Mouse (Mus musculus): ENCODE data around the gene Actn1. TPM values are rescaled to one million over a fixed set of nuclear protein-coding genes. Genes with fewer than 3 reads are reported as not detected.

Gene Actn1
- polyA plus RNA-seq, 1 experiment from 2014 or later = 9.7 TPM

- H3K36me3 ChIP-seq = no peaks in the 10 kb centered on the region
- no peaks in the 10 kb centered on the region for H3K9me3 ChIP-seq
- 0 out of 2 replicates have a peak, but pooled peaks cover 6% of the 10 kb centered on the region for H3K4me1 ChIP-seq (replicated peaks)
- H3K27me3 ChIP-seq = no peaks in the 10 kb centered on the region
- no peak overlapping the region for H3K27ac ChIP-seq (replicated peaks)
- no peak overlapping the region for H3K9ac ChIP-seq
- no peak overlapping the region for H3K4me3 ChIP-seq
- 75% methylated on average over 2 of the region's 2 CpGs for whole genome bisulfite sequencing
- no peak for ATAC-seq (ENCODE audit: low FRiP score, low read depth)
- no peak overlapping the region for H3K4me2 ChIP-seq
Observed at GRCm38 (mm10) chr12:80199738-80200137, 60.4 kb downstream of the Actn1 start.

- Histone ChIP-seq H3K4me3 (no peak overlapping the region), H3K27ac (replicated peaks) (no peak overlapping the region), H3K9ac (no peak overlapping the region), H3K9me3 (no peaks in the 10 kb centered on the region), H3K4me1 (replicated peaks) (0 out of 2 replicates have a peak, but pooled peaks cover 1% of the 10 kb centered on the region), H3K27me3 (no peaks in the 10 kb centered on the region), H3K4me2 (no peak overlapping the region), H3K36me3 (no peaks in the 10 kb centered on the region)
- 33% methylated on average over 3 of the region's 3 CpGs for WGBS
- peak; percentile 70 for ATAC-seq (ENCODE audit: low FRiP score, low read depth)
Observed at GRCm38 (mm10) chr12:80198487-80198886, 61.7 kb downstream of the Actn1 start.

DNA sequence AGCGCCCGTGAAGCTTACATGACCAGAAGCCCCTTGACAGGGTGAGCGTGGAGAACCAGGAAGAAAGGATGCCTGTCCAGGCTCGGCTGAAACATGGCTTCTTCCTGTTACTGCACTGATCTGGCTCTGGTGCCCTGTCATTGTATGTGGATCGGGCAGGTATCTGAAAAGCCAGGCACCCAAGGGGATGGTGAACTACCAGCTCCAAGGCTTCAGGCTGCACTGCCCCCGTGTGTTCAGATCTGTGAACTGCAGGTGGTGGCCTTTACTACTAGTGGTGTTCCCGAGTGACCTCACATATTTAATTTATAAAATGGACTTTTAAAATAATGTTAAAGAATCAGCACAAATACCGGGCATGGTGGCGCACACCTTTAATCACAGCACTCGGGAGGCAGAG is 62.8 kb downstream of the Actn1 start:
- no peaks in the 10 kb centered on the region for H3K4me1 ChIP-seq (replicated peaks)
- ATAC-seq (ENCODE audit: low FRiP score, low read depth) = no peak
- H3K9me3 ChIP-seq = no peaks in the 10 kb centered on the region
- H3K4me2 ChIP-seq = no peak overlapping the region
- 78% methylated on average over 10 of the region's 10 CpGs for WGBS
- H3K4me3 ChIP-seq = no peak overlapping the region
- H3K27ac ChIP-seq (replicated peaks) = no peak overlapping the region
- H3K36me3 ChIP-seq = peaks cover 3% of the 10 kb centered on the region; the same call in 1 of the 2 replicates
- no peaks in the 10 kb centered on the region for H3K27me3 ChIP-seq
- H3K9ac ChIP-seq = no peak overlapping the region

DNA sequence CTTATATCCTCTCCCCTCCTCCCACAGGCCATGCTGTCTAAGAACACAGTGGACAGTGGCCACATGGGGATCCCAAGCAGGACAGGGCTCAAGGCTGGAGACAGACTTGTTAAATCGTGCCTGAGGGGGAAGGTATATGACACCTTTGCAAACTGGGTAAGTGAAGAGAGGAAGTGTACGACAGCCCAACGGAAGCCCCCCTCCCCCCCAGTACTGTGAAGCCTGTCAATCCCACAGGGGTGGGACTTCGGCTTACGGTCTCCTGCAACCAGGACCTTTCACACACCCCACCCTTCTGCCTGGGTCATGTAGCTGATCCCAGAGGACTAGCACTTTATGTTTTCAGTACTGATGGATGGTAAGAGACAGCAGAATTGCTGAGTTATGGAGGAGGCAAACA is 68.4 kb downstream of the Actn1 start:
- Histone ChIP-seq H3K9me3 (no peaks in the 10 kb centered on the region), H3K4me1 (replicated peaks) (no peaks in the 10 kb centered on the region), H3K9ac (no peak overlapping the region), H3K4me2 (no peak overlapping the region), H3K27me3 (no peaks in the 10 kb centered on the region), H3K36me3 (peaks cover 4% of the 10 kb centered on the region; the same call in 1 of the 2 replicates), H3K27ac (replicated peaks) (no peak overlapping the region), H3K4me3 (no peak overlapping the region)
- 88% methylated on average over 5 of the region's 5 CpGs for WGBS
- no peak for ATAC-seq (ENCODE audit: low FRiP score, low read depth)

GRCm38 (mm10) chr12:80191371-80191770 is 68.8 kb downstream of the Actn1 start:
- Histone ChIP-seq H3K4me3 (no peak overlapping the region), H3K9me3 (no peaks in the 10 kb centered on the region), H3K4me1 (replicated peaks) (no peaks in the 10 kb centered on the region), H3K36me3 (peaks cover 4% of the 10 kb centered on the region; the same call in 1 of the 2 replicates), H3K27me3 (no peaks in the 10 kb centered on the region), H3K4me2 (no peak overlapping the region), H3K27ac (replicated peaks) (peak overlapping the region; percentile 20; the same call in 1 of the 2 replicates), H3K9ac (no peak overlapping the region)
- ATAC-seq (ENCODE audit: low FRiP score, low read depth) = peak; percentile 34; the same call in 1 of the 2 replicates
- WGBS = 76% methylated on average over 6 of the region's 6 CpGs

DNA sequence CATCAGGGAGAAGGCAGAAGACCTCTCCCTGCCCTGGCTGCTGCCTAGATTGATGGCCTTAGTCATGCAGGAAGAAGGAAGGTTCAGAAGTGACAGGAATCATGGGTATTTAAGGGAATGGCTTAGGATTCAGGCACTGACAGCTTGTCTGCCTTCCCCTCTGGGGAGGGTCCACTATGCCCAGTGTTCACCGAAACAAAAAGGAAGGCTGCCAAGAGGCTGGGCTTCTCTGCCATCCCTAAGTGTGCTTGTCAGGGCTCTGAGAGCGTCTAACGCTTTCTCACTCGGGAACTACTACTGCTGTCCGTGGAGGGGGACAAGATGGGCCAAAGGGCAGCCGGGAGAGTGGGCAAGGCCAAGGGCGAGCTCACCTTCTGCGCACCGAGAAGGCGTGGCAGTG is 69.3 kb downstream of the Actn1 start:
- 76% methylated on average over 10 of the region's 10 CpGs for WGBS
- no peak for ATAC-seq (ENCODE audit: low FRiP score, low read depth)
- H3K4me3 ChIP-seq = no peak overlapping the region
- H3K9ac ChIP-seq = no peak overlapping the region
- H3K27ac ChIP-seq (replicated peaks) = peak overlapping the region; percentile 20; the same call in 1 of the 2 replicates
- H3K9me3 ChIP-seq = no peaks in the 10 kb centered on the region
- H3K4me1 ChIP-seq (replicated peaks) = no peaks in the 10 kb centered on the region
- H3K4me2 ChIP-seq = no peak overlapping the region
- peaks cover 4% of the 10 kb centered on the region; the same call in 1 of the 2 replicates for H3K36me3 ChIP-seq
- no peaks in the 10 kb centered on the region for H3K27me3 ChIP-seq

GRCm38 (mm10) chr12:80184041-80184440 is 76.1 kb downstream of the Actn1 start:
- WGBS = 90% methylated on average over 5 of the region's 5 CpGs
- H3K27me3 ChIP-seq = no peaks in the 10 kb centered on the region
- H3K9me3 ChIP-seq = no peaks in the 10 kb centered on the region
- H3K4me3 ChIP-seq = no peak overlapping the region
- peaks cover 14% of the 10 kb centered on the region for H3K36me3 ChIP-seq
- H3K4me1 ChIP-seq (replicated peaks) = no peaks in the 10 kb centered on the region
- no peak for ATAC-seq (ENCODE audit: low FRiP score, low read depth)
- H3K9ac ChIP-seq = no peak overlapping the region
- H3K27ac ChIP-seq (replicated peaks) = no peak overlapping the region
- no peak overlapping the region for H3K4me2 ChIP-seq

DNA sequence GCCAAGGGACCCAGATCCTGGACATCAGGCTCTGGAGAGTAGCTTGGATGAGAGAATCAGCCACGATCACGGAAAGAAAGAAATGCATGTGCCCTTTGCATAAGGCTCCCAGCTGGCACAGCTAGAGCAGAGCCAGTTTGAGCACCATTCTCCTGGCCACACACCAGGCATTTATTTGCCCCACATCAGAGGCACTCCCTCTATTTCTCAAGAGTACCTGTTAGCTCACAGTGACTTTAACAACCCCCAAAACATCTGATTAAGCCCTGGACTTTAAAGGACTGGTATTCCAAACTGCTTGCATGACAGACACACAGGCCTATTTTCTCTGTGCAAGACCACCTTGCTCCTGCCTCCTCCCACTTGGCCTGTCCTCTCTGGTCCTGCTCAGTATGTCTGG is 78.3 kb downstream of the Actn1 start:
- Histone ChIP-seq H3K4me3 (no peak overlapping the region), H3K9ac (no peak overlapping the region), H3K27ac (replicated peaks) (no peak overlapping the region), H3K9me3 (no peaks in the 10 kb centered on the region), H3K27me3 (no peaks in the 10 kb centered on the region), H3K4me2 (no peak overlapping the region), H3K4me1 (replicated peaks) (no peaks in the 10 kb centered on the region), H3K36me3 (peaks cover 14% of the 10 kb centered on the region)
- ATAC-seq (ENCODE audit: low FRiP score, low read depth) = no peak
- 91% methylated on average over 2 of the region's 2 CpGs for WGBS

DNA sequence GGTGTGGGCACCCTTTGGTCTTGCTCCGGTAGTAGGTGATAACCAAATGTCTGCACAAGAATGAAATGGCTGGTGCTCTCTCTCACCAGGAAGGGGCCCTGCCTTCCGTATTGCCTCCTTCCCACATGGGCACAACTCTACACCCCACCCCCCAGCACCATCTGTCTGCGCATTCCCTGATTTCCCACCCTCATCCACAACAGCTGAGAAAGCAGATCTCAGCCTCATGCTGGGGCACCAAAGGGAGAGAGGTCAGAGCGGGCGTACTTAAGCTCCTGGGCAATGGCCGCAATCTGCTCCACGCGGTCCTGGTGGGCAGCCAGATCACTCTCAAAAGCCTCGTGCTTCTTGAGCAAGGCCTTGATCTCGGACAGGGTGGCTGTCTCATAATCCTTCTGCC is 82.1 kb downstream of the Actn1 start:
- H3K9me3 ChIP-seq = no peaks in the 10 kb centered on the region
- no peak overlapping the region for H3K4me3 ChIP-seq
- ATAC-seq (ENCODE audit: low FRiP score, low read depth) = no peak
- no peak overlapping the region for H3K4me2 ChIP-seq
- no peaks in the 10 kb centered on the region for H3K27me3 ChIP-seq
- H3K27ac ChIP-seq (replicated peaks) = no peak overlapping the region
- no peaks in the 10 kb centered on the region for H3K4me1 ChIP-seq (replicated peaks)
- no peak overlapping the region for H3K9ac ChIP-seq
- H3K36me3 ChIP-seq = peaks cover 26% of the 10 kb centered on the region
- 67% methylated on average over 10 of the region's 10 CpGs for WGBS

DNA sequence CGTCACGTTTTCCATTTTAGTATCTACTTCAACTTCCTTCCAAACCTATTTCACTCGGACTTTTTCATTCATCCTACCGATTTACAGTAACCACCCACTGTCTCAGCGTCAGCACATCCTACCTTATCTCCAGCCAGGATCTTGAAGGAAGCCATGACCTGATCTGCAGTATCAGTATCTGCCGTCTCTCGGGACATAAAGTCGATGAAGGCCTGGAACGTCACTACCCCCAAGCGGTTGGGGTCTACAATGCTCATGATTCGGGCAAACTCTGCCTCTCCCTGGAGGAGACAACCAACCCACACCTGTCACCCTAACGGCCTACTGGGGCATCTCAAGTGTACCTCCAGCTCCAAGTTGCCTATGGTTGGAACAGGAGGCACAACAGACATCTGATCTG is 91.4 kb downstream of the Actn1 start:
- ATAC-seq (ENCODE audit: low FRiP score, low read depth) = peak; percentile 36; the same call in 1 of the 2 replicates
- no peaks in the 10 kb centered on the region for H3K27me3 ChIP-seq
- 60% methylated on average over 12 of the region's 12 CpGs for WGBS
- peak overlapping the region; percentile 96; the same call in 1 of the 2 replicates for H3K27ac ChIP-seq (replicated peaks)
- H3K4me2 ChIP-seq = peak overlapping the region; percentile 50
- H3K4me3 ChIP-seq = peak overlapping the region; percentile 69
- peak overlapping the region; percentile 67; the same call in 1 of the 2 replicates for H3K9ac ChIP-seq
- no peaks in the 10 kb centered on the region for H3K9me3 ChIP-seq
- peaks cover 7% of the 10 kb centered on the region for H3K36me3 ChIP-seq
- peaks cover 6% of the 10 kb centered on the region for H3K4me1 ChIP-seq (replicated peaks)

GRCm38 (mm10) chr12:80168178-80168686 is 91.9 kb downstream of the Actn1 start:
- H3K4me2 ChIP-seq = peak overlapping the region; percentile 50
- H3K36me3 ChIP-seq = peaks cover 5% of the 10 kb centered on the region; the same call in 1 of the 2 replicates
- ATAC-seq (ENCODE audit: low FRiP score, low read depth) = peak; percentile 84
- no peaks in the 10 kb centered on the region for H3K9me3 ChIP-seq
- H3K27me3 ChIP-seq = no peaks in the 10 kb centered on the region
- peaks cover 6% of the 10 kb centered on the region for H3K4me1 ChIP-seq (replicated peaks)
- H3K9ac ChIP-seq = peak overlapping the region; percentile 67
- WGBS = 23% methylated on average over 35 of the region's 35 CpGs
- peak overlapping the region; percentile 69 for H3K4me3 ChIP-seq
- H3K27ac ChIP-seq (replicated peaks) = peak overlapping the region; percentile 96

DNA sequence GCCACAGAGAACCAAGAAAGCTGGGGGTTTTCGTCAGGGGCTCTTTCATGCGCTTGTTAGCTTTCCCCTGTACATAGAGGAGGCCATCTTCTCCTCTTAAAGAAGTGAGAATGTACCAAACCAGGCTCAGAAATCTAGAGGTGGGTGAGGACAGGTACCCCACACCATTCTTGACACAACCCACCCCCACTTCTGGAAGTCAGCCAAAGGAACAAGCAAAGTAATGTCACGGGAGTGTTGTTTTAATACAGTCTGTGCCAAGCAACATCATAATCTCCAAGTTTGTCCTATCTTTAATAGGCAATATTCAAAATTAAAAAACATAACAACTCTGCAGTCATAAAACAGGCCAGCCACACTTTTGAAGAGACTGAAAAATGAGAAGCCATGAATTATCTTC is 92.8 kb downstream of the Actn1 start:
- H3K27ac ChIP-seq (replicated peaks) = no peak overlapping the region
- 0 out of 2 replicates have a peak overlapping the region, but pooled peaks have one; percentile 50 for H3K4me2 ChIP-seq
- H3K9ac ChIP-seq = no peak overlapping the region
- H3K9me3 ChIP-seq = no peaks in the 10 kb centered on the region
- peaks cover 6% of the 10 kb centered on the region for H3K4me1 ChIP-seq (replicated peaks)
- H3K36me3 ChIP-seq = no peaks in the 10 kb centered on the region
- no peak overlapping the region for H3K4me3 ChIP-seq
- no peaks in the 10 kb centered on the region for H3K27me3 ChIP-seq
- no peak for ATAC-seq (ENCODE audit: low FRiP score, low read depth)
- 80% methylated on average over 3 of the region's 3 CpGs for WGBS

- H3K4me1 ChIP-seq (replicated peaks) = peaks cover 6% of the 10 kb centered on the region
- no peaks in the 10 kb centered on the region for H3K9me3 ChIP-seq
- WGBS = 75% methylated on average over 4 of the region's 4 CpGs
- no peak overlapping the region for H3K9ac ChIP-seq
- no peak overlapping the region for H3K4me3 ChIP-seq
- H3K4me2 ChIP-seq = no peak overlapping the region
- no peaks in the 10 kb centered on the region for H3K27me3 ChIP-seq
- ATAC-seq (ENCODE audit: low FRiP score, low read depth) = no peak
- H3K27ac ChIP-seq (replicated peaks) = no peak overlapping the region
- no peaks in the 10 kb centered on the region for H3K36me3 ChIP-seq
Observed at GRCm38 (mm10) chr12:80166651-80167050, 93.5 kb downstream of the Actn1 start.

Measured in hindbrain, embryonic 15.5 days (tissue).